Mouse (Mus musculus) thymus, adult 2 months (tissue): ENCODE data around the gene Bmpr1a.

Experiments
- CTCF ChIP-seq: fragments of 200-500 bp; IDR thresholded peaks from 2 replicates; pipeline ENCODE4 v1.5.1; 2012; ENCODE audit warnings: mild to moderate bottlenecking, control low read depth, low read length, moderate library complexity, borderline replicate concordance; ENCODE audit not compliant: control insufficient read depth, poor library complexity, insufficient read depth; ENCODE audit errors: extremely low read depth
- POLR2A ChIP-seq: fragments of 200-500 bp; IDR thresholded peaks from 2 replicates; pipeline ENCODE4 v1.6.1; 2012; ENCODE audit warnings: mild to moderate bottlenecking, low read length, control low read depth, moderate library complexity; ENCODE audit not compliant: control insufficient read depth, poor library complexity, insufficient read depth; ENCODE audit errors: extremely low read depth

DNA sequence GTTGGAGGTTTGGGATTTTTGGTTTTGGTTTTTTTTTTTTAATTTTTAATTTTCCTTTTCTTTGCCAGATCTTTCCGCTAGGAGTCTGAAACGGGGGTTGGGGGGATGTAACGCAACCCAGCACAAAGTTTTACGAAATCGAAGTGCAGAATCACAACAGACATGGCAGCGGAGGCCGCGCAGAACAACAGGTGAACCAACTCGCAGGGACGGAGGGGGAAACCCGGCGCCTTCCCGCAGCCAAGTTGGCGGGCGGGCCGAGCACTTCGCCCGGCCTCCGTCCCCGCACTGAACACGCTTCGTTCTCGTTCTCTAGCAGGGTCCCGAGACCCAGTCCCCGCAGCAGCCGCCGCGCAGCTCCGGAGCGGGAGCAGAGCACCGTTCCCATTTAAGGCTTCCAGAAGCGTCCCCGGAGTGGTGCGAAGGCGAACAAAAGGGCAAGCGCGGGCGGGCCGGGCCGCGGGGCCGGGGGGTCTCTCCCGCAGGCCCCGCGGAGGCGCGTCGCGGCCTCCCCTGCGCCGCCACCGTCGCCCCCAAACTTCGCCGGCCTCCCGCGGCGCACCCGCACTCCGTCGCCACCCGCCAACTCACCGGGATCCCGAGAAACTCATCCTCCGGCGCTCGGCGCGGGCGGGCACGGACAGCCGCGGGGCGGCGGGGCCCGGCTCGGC is 1.2 kb downstream of the Bmpr1a start:
- TF ChIP-seq CTCF = no peak
- no peak for TF ChIP-seq POLR2A
